Mouse (Mus musculus) midbrain, embryonic 13.5 days (tissue): Measurements from ENCODE around the gene Tdrd3. TPM values are rescaled to one million over a fixed set of nuclear protein-coding genes. Genes with fewer than 3 reads are reported as not detected.

ENCODE experiments used
- ATAC-seq: fragments of 200-750 bp; cut with Nextera tagmentation; 2 replicates; pipeline ENCODE4 v1.8.0; 2017; ENCODE audit warnings: mild to moderate bottlenecking, moderate TSS enrichment, moderate library complexity
- H3K27ac ChIP-seq: fragments of 300-500 bp; sonication (generic); 2 replicates; pipeline ENCODE4 v1.5.1; 2015; ENCODE audit warnings: inconsistent platforms, mild to moderate bottlenecking, moderate library complexity
- H3K27me3 ChIP-seq: fragments of 300-500 bp; sonication (generic); 2 replicates; pipeline ENCODE4 v1.6.1; 2015; ENCODE audit warnings: mild to moderate bottlenecking, inconsistent platforms
- H3K36me3 ChIP-seq: fragments of 300-500 bp; sonication (generic); 2 replicates; pipeline ENCODE4 v1.6.1; 2015; ENCODE audit warnings: mild to moderate bottlenecking, inconsistent platforms
- H3K4me1 ChIP-seq: fragments of 300-500 bp; sonication (generic); replicated peaks from 2 replicates; pipeline ENCODE4 v1.6.1; 2015; ENCODE audit warnings: inconsistent platforms
- H3K4me2 ChIP-seq: fragments of 300-500 bp; sonication (generic); replicated peaks from 2 replicates; pipeline ENCODE4 v1.6.1; 2015; ENCODE audit warnings: moderate library complexity, mild to moderate bottlenecking, inconsistent platforms
- H3K4me3 ChIP-seq: fragments of 300-500 bp; sonication (generic); replicated peaks from 2 replicates; pipeline ENCODE4 v1.5.1; 2015; ENCODE audit warnings: mild to moderate bottlenecking, inconsistent platforms
- H3K9ac ChIP-seq: fragments of 300-500 bp; sonication (generic); replicated peaks from 2 replicates; pipeline ENCODE4 v1.6.1; 2015; ENCODE audit warnings: mild to moderate bottlenecking, inconsistent platforms
- H3K9me3 ChIP-seq: fragments of 300-500 bp; sonication (generic); 2 replicates; pipeline ENCODE4 v1.6.1; 2016; ENCODE audit warnings: mild to moderate bottlenecking, inconsistent platforms
- WGBS: fragments of 180-500 bp; shearing (Covaris S2); methylation state at CpG from one replicate; pipeline ENCODE4 v1.1.7; 2015; 5-methylcytosine and 5-hydroxymethylcytosine counted together
- polyA plus RNA-seq: library from polyadenylated mRNA; unstranded; fragments of >200 nt; fragmentation: Nextera tagmentation; extraction: Ambion mirVana; gene quantifications from 2 replicates; pipeline ENCODE4 v1.2.1, GENCODE M21; 2015

Gene Tdrd3
- polyA plus RNA-seq, 1 experiment from 2014 or later = 45.5 TPM

GRCm38 (mm10) chr14:87582610-87583009 is 166.2 kb downstream of the Tdrd3 start:
- H3K36me3 ChIP-seq = no peaks in the 10 kb centered on the region
- 90% methylated on average over 3 of the region's 3 CpGs for WGBS
- no peaks in the 10 kb centered on the region for H3K9me3 ChIP-seq
- peaks cover 6% of the 10 kb centered on the region; the same call in 1 of the 2 replicates for H3K4me1 ChIP-seq
- no peak overlapping the region for H3K27ac ChIP-seq
- no peak overlapping the region for H3K4me3 ChIP-seq
- H3K27me3 ChIP-seq = no peaks in the 10 kb centered on the region
- no peak overlapping the region for H3K9ac ChIP-seq
- no peak overlapping the region for H3K4me2 ChIP-seq
- ATAC-seq = no peak
